Mouse (Mus musculus): ENCODE data around the gene Retreg1. TPM values are rescaled to one million over a fixed set of nuclear protein-coding genes. Genes with fewer than 3 reads are reported as not detected.

The Retreg1 gene
- polyA plus RNA-seq, 2 experiments, result 0.75 to 1.6 TPM

- no peak for TF ChIP-seq EP300 (IDR thresholded peaks at IDR 0.05; ENCODE audit: low read depth)
- no peak for TF ChIP-seq CTCF (IDR thresholded peaks at IDR 0.05; ENCODE audit: low read depth)
- no peak for DNase-seq (ENCODE audit: low read depth in 3 of 3, low spot score in 3 of 3)
- Histone ChIP-seq H3K4me2 (ENCODE audit: low read depth) (no peak overlapping the region), H3K4me1 (replicated peaks; ENCODE audit: control insufficient read depth in 2 of 2, insufficient read depth in 2 of 2, low read length in 1 of 2) (no peaks in the 10 kb centered on the region), H3K27me3 (ENCODE audit: control insufficient read depth, insufficient read depth, low read length) (no peaks in the 10 kb centered on the region), H3K9me3 (ENCODE audit: control insufficient read depth, low read length) (no peaks in the 10 kb centered on the region), H3K36me3 (replicated peaks; ENCODE audit: control insufficient read depth, insufficient read depth, low read depth) (no peaks in the 10 kb centered on the region), H3K27ac (no peak overlapping the region), H3K9ac (replicated peaks) (no peak overlapping the region), H3K4me3 (ENCODE audit: insufficient read depth in 1 of 2, low read depth in 2 of 2, low read length in 2 of 2) (no peak overlapping the region)
- 61% methylated on average over 12 of the region's 12 CpGs for WGBS (ENCODE audit: insufficient replicate concordance)
- no peak for ATAC-seq (ENCODE audit: insufficient read depth)
Observed at GRCm38 (mm10) chr15:25812479-25812878, 30.5 kb upstream of the Retreg1 start.

- no peak overlapping the region for H3K4me3 ChIP-seq (ENCODE audit: insufficient read depth in 1 of 2, low read depth in 2 of 2, low read length in 2 of 2)
- no peak overlapping the region for H3K4me2 ChIP-seq (ENCODE audit: low read depth)
- DNase-seq (ENCODE audit: low read depth in 3 of 3, low spot score in 3 of 3) (no peak), ATAC-seq (ENCODE audit: insufficient read depth) (no peak)
- H3K4me1 ChIP-seq (replicated peaks; ENCODE audit: control insufficient read depth in 2 of 2, insufficient read depth in 2 of 2, low read length in 1 of 2), result no peaks in the 10 kb centered on the region
- H3K9ac ChIP-seq (replicated peaks), result no peak overlapping the region
- no peaks in the 10 kb centered on the region for H3K9me3 ChIP-seq (ENCODE audit: control insufficient read depth, low read length)
- TF ChIP-seq EP300 (IDR thresholded peaks at IDR 0.05; ENCODE audit: low read depth) (no peak), CTCF (IDR thresholded peaks at IDR 0.05; ENCODE audit: low read depth) (no peak)
- 64% methylated on average over 3 of the region's 3 CpGs for WGBS (ENCODE audit: insufficient replicate concordance)
- no peaks in the 10 kb centered on the region for H3K36me3 ChIP-seq (replicated peaks; ENCODE audit: control insufficient read depth, insufficient read depth, low read depth)
- H3K27ac ChIP-seq, result no peak overlapping the region
- H3K27me3 ChIP-seq (ENCODE audit: control insufficient read depth, insufficient read depth, low read length), result no peaks in the 10 kb centered on the region
Observed at GRCm38 (mm10) chr15:25814535-25814934, 28.4 kb upstream of the Retreg1 start.

DNA sequence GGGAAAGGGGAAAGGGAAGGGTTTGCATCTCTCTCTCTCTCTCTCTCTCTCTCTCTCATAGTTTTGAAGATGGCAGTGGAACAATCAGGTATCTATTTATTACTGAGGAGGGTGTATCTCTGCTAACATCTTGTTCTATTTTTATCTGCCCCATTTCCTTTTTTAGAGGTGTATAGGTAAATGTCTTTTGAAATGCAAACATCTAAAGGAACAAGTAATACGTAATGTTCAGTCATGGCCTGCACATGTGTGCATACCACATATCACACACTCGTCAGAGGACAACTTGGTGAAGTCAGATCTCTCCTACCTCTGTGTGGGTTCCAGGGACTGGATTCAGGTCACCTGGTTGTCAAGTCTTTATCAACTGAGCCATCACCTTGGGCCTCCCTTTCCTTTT is 25.8 kb upstream of the Retreg1 start:
- no peak overlapping the region for H3K27ac ChIP-seq
- no peak overlapping the region for H3K4me3 ChIP-seq (ENCODE audit: insufficient read depth in 1 of 2, low read depth in 2 of 2, low read length in 2 of 2)
- 76% methylated on average over 2 of the region's 2 CpGs for WGBS (ENCODE audit: insufficient replicate concordance)
- H3K27me3 ChIP-seq (ENCODE audit: control insufficient read depth, insufficient read depth, low read length), result no peaks in the 10 kb centered on the region
- no peaks in the 10 kb centered on the region for H3K4me1 ChIP-seq (replicated peaks; ENCODE audit: control insufficient read depth in 2 of 2, insufficient read depth in 2 of 2, low read length in 1 of 2)
- no peak overlapping the region for H3K9ac ChIP-seq (replicated peaks)
- DNase-seq (ENCODE audit: low read depth in 3 of 3, low spot score in 3 of 3), result no peak
- TF ChIP-seq EP300 (IDR thresholded peaks at IDR 0.05; ENCODE audit: low read depth) (no peak), CTCF (IDR thresholded peaks at IDR 0.05; ENCODE audit: low read depth) (no peak)
- no peak for ATAC-seq (ENCODE audit: insufficient read depth)
- no peaks in the 10 kb centered on the region for H3K9me3 ChIP-seq (ENCODE audit: control insufficient read depth, low read length)
- no peak overlapping the region for H3K4me2 ChIP-seq (ENCODE audit: low read depth)
- H3K36me3 ChIP-seq (replicated peaks; ENCODE audit: control insufficient read depth, insufficient read depth, low read depth), result no peaks in the 10 kb centered on the region

DNA sequence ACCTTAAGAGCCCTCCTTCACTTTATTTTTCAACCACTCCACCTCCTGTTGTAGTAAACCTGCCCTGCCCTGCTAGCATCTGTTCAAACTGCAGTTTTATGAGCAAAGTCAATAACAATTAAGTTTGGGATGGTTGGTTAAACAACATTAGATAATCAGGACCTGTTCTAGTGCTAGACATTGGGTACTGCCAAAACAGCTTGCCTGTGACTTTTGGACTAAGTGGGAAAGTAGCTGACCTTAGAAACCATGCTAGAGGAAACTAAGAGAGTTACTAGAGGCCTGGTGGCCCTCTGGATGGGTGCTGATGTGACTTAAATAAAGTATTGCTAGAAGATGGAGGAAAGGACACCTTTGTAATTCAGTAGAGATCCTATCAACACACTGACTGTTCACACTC is 21.0 kb upstream of the Retreg1 start:
- H3K36me3 ChIP-seq (replicated peaks; ENCODE audit: control insufficient read depth, insufficient read depth, low read depth), result no peaks in the 10 kb centered on the region

GRCm38 (mm10) chr15:25822656-25823055 is 20.3 kb upstream of the Retreg1 start:
- Histone ChIP-seq H3K9me3 (ENCODE audit: control insufficient read depth, low read length) (no peaks in the 10 kb centered on the region), H3K9ac (replicated peaks) (no peak overlapping the region), H3K4me3 (ENCODE audit: insufficient read depth in 1 of 2, low read depth in 2 of 2, low read length in 2 of 2) (no peak overlapping the region), H3K27ac (no peak overlapping the region), H3K4me2 (ENCODE audit: low read depth) (no peak overlapping the region), H3K4me1 (replicated peaks; ENCODE audit: control insufficient read depth in 2 of 2, insufficient read depth in 2 of 2, low read length in 1 of 2) (no peaks in the 10 kb centered on the region), H3K36me3 (replicated peaks; ENCODE audit: control insufficient read depth, insufficient read depth, low read depth) (no peaks in the 10 kb centered on the region), H3K27me3 (ENCODE audit: control insufficient read depth, insufficient read depth, low read length) (no peaks in the 10 kb centered on the region)
- DNase-seq (ENCODE audit: low read depth in 3 of 3, low spot score in 3 of 3) (no peak), ATAC-seq (ENCODE audit: insufficient read depth) (no peak)
- no peak for TF ChIP-seq EP300 (IDR thresholded peaks at IDR 0.05; ENCODE audit: low read depth)
- TF ChIP-seq CTCF (IDR thresholded peaks at IDR 0.05; ENCODE audit: low read depth), result no peak
- 27% methylated on average over 3 of the region's 3 CpGs for WGBS (ENCODE audit: insufficient replicate concordance)

More for the DNA sequence above, 21.0 kb upstream of the Retreg1 start:
- no peaks in the 10 kb centered on the region for H3K4me1 ChIP-seq (replicated peaks; ENCODE audit: control insufficient read depth in 2 of 2, insufficient read depth in 2 of 2, low read length in 1 of 2)
- no peak for TF ChIP-seq CTCF (IDR thresholded peaks at IDR 0.05; ENCODE audit: low read depth)
- TF ChIP-seq EP300 (IDR thresholded peaks at IDR 0.05; ENCODE audit: low read depth), result no peak
- no peaks in the 10 kb centered on the region for H3K27me3 ChIP-seq (ENCODE audit: control insufficient read depth, insufficient read depth, low read length)
- H3K4me2 ChIP-seq (ENCODE audit: low read depth), result no peak overlapping the region
- no peak overlapping the region for H3K27ac ChIP-seq
- no peak for ATAC-seq (ENCODE audit: insufficient read depth)
- no peak overlapping the region for H3K9ac ChIP-seq (replicated peaks)
- no peak for DNase-seq (ENCODE audit: low read depth in 3 of 3, low spot score in 3 of 3)
- no peak overlapping the region for H3K4me3 ChIP-seq (ENCODE audit: insufficient read depth in 1 of 2, low read depth in 2 of 2, low read length in 2 of 2)
- no peaks in the 10 kb centered on the region for H3K9me3 ChIP-seq (ENCODE audit: control insufficient read depth, low read length)

Data from liver, embryonic 14.5 days (tissue).